Mouse (Mus musculus): ENCODE results near the gene Elmsan1. TPM values are rescaled to one million over a fixed set of nuclear protein-coding genes. Genes with fewer than 3 reads are reported as not detected.
"Not testable (repeated sequence)": the region's sequence is repeated elsewhere in the genome, so short reads cannot be mapped to it uniquely, and the experiment has no call there.

The Elmsan1 gene
- 15.4 and 15.9 TPM in 2 replicates for polyA plus RNA-seq (2015; fragmentation: Nextera tagmentation; extraction: Ambion mirVana)

DNA sequence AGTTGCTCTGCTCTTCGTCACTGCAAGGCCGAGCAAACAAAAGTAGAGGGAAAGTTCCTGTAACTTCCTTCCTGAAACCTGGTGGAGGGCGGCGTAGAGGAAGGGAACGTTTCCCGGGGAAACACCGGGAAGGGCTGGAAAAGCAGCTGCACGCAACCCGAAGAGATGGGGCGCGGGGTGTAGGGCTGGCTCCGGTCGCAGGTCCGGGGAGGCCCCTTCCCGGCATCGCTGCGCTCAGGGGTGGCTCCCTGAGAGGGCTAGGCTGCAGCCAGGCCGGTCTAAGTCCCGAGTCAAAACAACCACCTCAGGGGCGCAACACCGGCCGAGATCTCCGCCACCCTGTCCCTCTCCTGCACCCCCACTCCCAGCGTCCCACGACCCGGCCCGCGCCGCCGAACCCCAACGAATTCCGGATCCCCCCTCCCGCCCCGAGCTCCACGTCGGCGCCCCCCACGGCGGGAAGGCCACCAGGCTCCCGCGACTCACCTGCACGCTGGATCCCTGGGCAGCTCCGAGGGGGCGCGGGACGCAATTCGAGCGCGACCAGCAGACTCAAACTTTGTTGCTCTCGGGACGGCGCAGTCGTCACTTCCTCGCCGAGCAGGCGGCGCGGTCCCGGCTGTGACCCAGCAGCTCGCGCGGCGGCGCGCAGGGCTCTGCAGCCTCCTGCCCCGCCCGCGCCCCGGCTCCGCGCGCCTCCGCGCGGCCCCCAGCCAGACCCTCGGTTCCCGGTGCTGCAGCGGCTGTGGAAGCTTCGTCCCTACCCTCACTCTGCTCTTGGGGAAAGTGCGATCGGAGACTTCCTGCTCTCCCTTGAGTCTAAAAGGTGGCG, at the start of gene Elmsan1:
Gene Elmsan1, minus strand, starts transcription at position 593 of the 832 bp plus-strand sequence.
- H3K36me3 ChIP-seq, result no peaks in the 10 kb centered on the region
- peak within 1 kb of the TSS; percentile 96 for H3K27ac ChIP-seq (replicated peaks)
- peak within 1 kb of the TSS; percentile 84 for H3K4me3 ChIP-seq (replicated peaks)
- H3K9ac ChIP-seq, result peak within 1 kb of the TSS; percentile 79
- WGBS, result 0% methylated on average over 81 of the region's 82 CpGs
- no peaks in the 10 kb centered on the region for H3K9me3 ChIP-seq (replicated peaks)
- ATAC-seq (ENCODE audit: insufficient number of reproducible peaks, low FRiP score, low TSS enrichment, low read depth), result peak; percentile 80
- peaks cover 45% of the 10 kb centered on the region for H3K4me1 ChIP-seq
- peak within 1 kb of the TSS; percentile 74 for H3K4me2 ChIP-seq (replicated peaks)
- H3K27me3 ChIP-seq, result no peaks in the 10 kb centered on the region

DNA sequence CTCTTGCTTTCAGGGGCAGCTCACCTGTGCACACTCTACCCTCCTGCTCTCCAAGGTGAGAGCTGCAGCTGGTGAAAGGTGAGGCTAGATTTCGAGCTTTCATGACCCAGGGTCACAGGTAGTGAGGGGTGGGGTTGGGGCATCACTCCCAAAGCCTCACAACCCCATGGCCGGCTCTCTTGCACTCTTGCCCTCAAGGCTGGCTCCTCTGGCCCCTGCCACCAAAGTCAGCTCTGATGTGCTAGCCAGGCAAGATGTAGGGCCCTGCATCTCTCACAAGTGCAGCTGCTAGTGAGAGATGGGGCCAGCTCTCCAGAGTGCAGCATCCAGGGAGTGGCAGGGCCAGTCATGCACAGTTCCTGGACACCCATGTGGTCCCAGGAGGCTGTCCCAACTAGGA, 48.6 kb upstream of the Elmsan1 start:
- H3K9ac ChIP-seq, result no peak overlapping the region
- H3K4me3 ChIP-seq (replicated peaks), result no peak overlapping the region
- WGBS, result 61% methylated on average over 2 of the region's 2 CpGs
- no peak overlapping the region for H3K27ac ChIP-seq (replicated peaks)
- H3K36me3 ChIP-seq, result no peaks in the 10 kb centered on the region
- H3K27me3 ChIP-seq, result no peaks in the 10 kb centered on the region
- ATAC-seq (ENCODE audit: insufficient number of reproducible peaks, low FRiP score, low TSS enrichment, low read depth), result no peak
- no peak overlapping the region for H3K4me2 ChIP-seq (replicated peaks)
- no peaks in the 10 kb centered on the region for H3K9me3 ChIP-seq (replicated peaks)
- H3K4me1 ChIP-seq, result no peaks in the 10 kb centered on the region

GRCm38 (mm10) chr12:84260363-84260762, 41.7 kb upstream of the Elmsan1 start:
- WGBS, result 75% methylated on average over 7 of the region's 7 CpGs
- ATAC-seq (ENCODE audit: insufficient number of reproducible peaks, low FRiP score, low TSS enrichment, low read depth), result no peak

GRCm38 (mm10) chr12:84254886-84255285, 36.2 kb upstream of the Elmsan1 start:
- no peak overlapping the region for H3K4me3 ChIP-seq (replicated peaks)
- H3K4me1 ChIP-seq, result no peaks in the 10 kb centered on the region
- no peaks in the 10 kb centered on the region for H3K9me3 ChIP-seq (replicated peaks)
- H3K36me3 ChIP-seq, result no peaks in the 10 kb centered on the region
- no peak overlapping the region for H3K4me2 ChIP-seq (replicated peaks)
- WGBS, result 63% methylated on average over 5 of the region's 5 CpGs
- no peak for ATAC-seq (ENCODE audit: insufficient number of reproducible peaks, low FRiP score, low TSS enrichment, low read depth)
- H3K9ac ChIP-seq, result no peak overlapping the region
- H3K27me3 ChIP-seq, result no peaks in the 10 kb centered on the region
- H3K27ac ChIP-seq (replicated peaks), result no peak overlapping the region

More at GRCm38 (mm10) chr12:84260363-84260762, 41.7 kb upstream of the Elmsan1 start:
- H3K27ac ChIP-seq (replicated peaks), result no peak overlapping the region
- H3K4me3 ChIP-seq (replicated peaks), result no peak overlapping the region
- no peaks in the 10 kb centered on the region for H3K4me1 ChIP-seq
- H3K9me3 ChIP-seq (replicated peaks), result no peaks in the 10 kb centered on the region
- no peak overlapping the region for H3K9ac ChIP-seq
- no peaks in the 10 kb centered on the region for H3K27me3 ChIP-seq
- no peaks in the 10 kb centered on the region for H3K36me3 ChIP-seq
- H3K4me2 ChIP-seq (replicated peaks), result no peak overlapping the region

DNA sequence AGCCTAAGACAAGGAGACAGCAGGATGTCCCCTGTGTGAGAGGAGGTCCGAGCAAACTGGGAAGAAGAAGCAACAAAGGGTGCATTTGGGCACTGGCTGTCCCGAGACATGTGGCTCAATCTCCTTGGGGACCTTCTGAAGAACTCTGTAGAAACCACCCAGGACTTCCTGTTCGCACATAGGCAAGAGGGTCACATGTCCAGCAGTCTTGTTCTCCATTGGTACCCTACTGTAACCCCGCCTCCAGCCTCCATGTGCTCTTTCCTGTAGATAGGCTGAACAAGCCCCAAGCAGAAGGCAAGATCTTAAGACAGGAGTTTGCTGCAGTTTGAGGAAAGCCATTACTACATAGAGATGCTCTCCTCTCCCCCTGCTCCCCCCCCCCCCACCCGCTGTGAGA, 34.1 kb upstream of the Elmsan1 start:
- no peak overlapping the region for H3K9ac ChIP-seq
- H3K4me1 ChIP-seq, result no peaks in the 10 kb centered on the region
- 85% methylated on average over 5 of the region's 5 CpGs for WGBS
- H3K27ac ChIP-seq (replicated peaks), result no peak overlapping the region
- no peaks in the 10 kb centered on the region for H3K9me3 ChIP-seq (replicated peaks)
- H3K36me3 ChIP-seq, result no peaks in the 10 kb centered on the region
- H3K4me2 ChIP-seq (replicated peaks), result no peak overlapping the region
- ATAC-seq (ENCODE audit: insufficient number of reproducible peaks, low FRiP score, low TSS enrichment, low read depth), result no peak
- no peak overlapping the region for H3K4me3 ChIP-seq (replicated peaks)
- no peaks in the 10 kb centered on the region for H3K27me3 ChIP-seq

DNA sequence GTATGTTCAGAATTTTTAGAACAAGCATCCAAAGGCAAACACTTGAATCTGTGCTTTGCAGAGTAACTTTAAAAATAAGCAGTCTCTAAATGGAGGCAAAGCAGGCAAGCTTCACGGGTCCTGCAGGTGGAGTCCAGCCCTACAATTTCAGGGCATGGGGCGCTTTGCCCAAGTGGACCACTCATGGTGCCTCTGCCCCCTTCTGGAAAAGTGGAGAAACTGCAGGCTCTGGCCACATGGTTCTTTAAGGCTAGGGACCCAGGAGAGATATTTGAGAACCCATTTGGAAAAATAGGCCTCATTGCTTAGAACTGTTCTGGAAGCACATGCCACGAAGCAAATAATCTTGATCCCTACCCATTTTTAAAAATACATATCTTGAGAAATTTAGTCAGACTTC, 30.5 kb upstream of the Elmsan1 start:
- no peak for ATAC-seq (ENCODE audit: insufficient number of reproducible peaks, low FRiP score, low TSS enrichment, low read depth)
- Histone ChIP-seq H3K36me3 (no peaks in the 10 kb centered on the region), H3K27me3 (no peaks in the 10 kb centered on the region), H3K9ac (no peak overlapping the region), H3K9me3 (replicated peaks) (no peaks in the 10 kb centered on the region), H3K4me1 (no peaks in the 10 kb centered on the region), H3K4me3 (replicated peaks) (no peak overlapping the region), H3K4me2 (replicated peaks) (no peak overlapping the region), H3K27ac (replicated peaks) (no peak overlapping the region)
- 3% methylated on average over 3 of the region's 3 CpGs for WGBS

GRCm38 (mm10) chr12:84245683-84246082, 27.0 kb upstream of the Elmsan1 start:
- Histone ChIP-seq H3K9me3 (replicated peaks) (no peaks in the 10 kb centered on the region), H3K4me1 (no peaks in the 10 kb centered on the region), H3K36me3 (no peaks in the 10 kb centered on the region), H3K9ac (no peak overlapping the region), H3K4me2 (replicated peaks) (no peak overlapping the region), H3K27me3 (no peaks in the 10 kb centered on the region), H3K27ac (replicated peaks) (no peak overlapping the region), H3K4me3 (replicated peaks) (no peak overlapping the region)
- no peak for ATAC-seq (ENCODE audit: insufficient number of reproducible peaks, low FRiP score, low TSS enrichment, low read depth)
- WGBS, result 68% methylated on average over 5 of the region's 5 CpGs

GRCm38 (mm10) chr12:84243076-84243770, 24.5 kb upstream of the Elmsan1 start:
- WGBS, result 77% methylated on average over 7 of the region's 7 CpGs
- ATAC-seq (ENCODE audit: insufficient number of reproducible peaks, low FRiP score, low TSS enrichment, low read depth), result no peak

GRCm38 (mm10) chr12:84237036-84237435, 18.4 kb upstream of the Elmsan1 start:
- not testable (repeated sequence) for ATAC-seq (ENCODE audit: insufficient number of reproducible peaks, low FRiP score, low TSS enrichment, low read depth); H3K27ac ChIP-seq (replicated peaks); H3K4me1 ChIP-seq; H3K4me2 ChIP-seq (replicated peaks); H3K36me3 ChIP-seq; H3K27me3 ChIP-seq; H3K4me3 ChIP-seq (replicated peaks); H3K9me3 ChIP-seq (replicated peaks); H3K9ac ChIP-seq
- WGBS, result 94% methylated on average over 5 of the region's 5 CpGs

More at GRCm38 (mm10) chr12:84243076-84243770, 24.5 kb upstream of the Elmsan1 start:
- no peak overlapping the region for H3K9ac ChIP-seq
- no peaks in the 10 kb centered on the region for H3K9me3 ChIP-seq (replicated peaks)
- H3K27ac ChIP-seq (replicated peaks), result no peak overlapping the region
- no peak overlapping the region for H3K4me2 ChIP-seq (replicated peaks)
- no peaks in the 10 kb centered on the region for H3K36me3 ChIP-seq
- H3K4me1 ChIP-seq, result no peaks in the 10 kb centered on the region
- no peaks in the 10 kb centered on the region for H3K27me3 ChIP-seq
- H3K4me3 ChIP-seq (replicated peaks), result no peak overlapping the region

- H3K9me3 ChIP-seq (replicated peaks), result no peaks in the 10 kb centered on the region
- 65% methylated on average over 10 of the region's 10 CpGs for WGBS
- H3K4me3 ChIP-seq (replicated peaks), result no peak overlapping the region
- no peaks in the 10 kb centered on the region for H3K4me1 ChIP-seq
- H3K9ac ChIP-seq, result no peak overlapping the region
- H3K4me2 ChIP-seq (replicated peaks), result no peak overlapping the region
- peak overlapping the region; percentile 34 for H3K27ac ChIP-seq (replicated peaks)
- H3K36me3 ChIP-seq, result no peaks in the 10 kb centered on the region
- no peaks in the 10 kb centered on the region for H3K27me3 ChIP-seq
- no peak for ATAC-seq (ENCODE audit: insufficient number of reproducible peaks, low FRiP score, low TSS enrichment, low read depth)
Observed at GRCm38 (mm10) chr12:84235981-84236752, 17.5 kb upstream of the Elmsan1 start.

GRCm38 (mm10) chr12:84235577-84235976, 16.9 kb upstream of the Elmsan1 start:
- Histone ChIP-seq H3K9me3 (replicated peaks) (no peaks in the 10 kb centered on the region), H3K9ac (no peak overlapping the region), H3K27ac (replicated peaks) (no peak overlapping the region), H3K4me2 (replicated peaks) (no peak overlapping the region), H3K27me3 (no peaks in the 10 kb centered on the region), H3K4me1 (no peaks in the 10 kb centered on the region), H3K36me3 (no peaks in the 10 kb centered on the region), H3K4me3 (replicated peaks) (no peak overlapping the region)
- WGBS, result 89% methylated on average over 6 of the region's 6 CpGs
- ATAC-seq (ENCODE audit: insufficient number of reproducible peaks, low FRiP score, low TSS enrichment, low read depth), result no peak
